Mouse (Mus musculus) heart, postnatal 14 days (tissue): ENCODE data around the gene Cdc14a. TPM values are rescaled to one million over a fixed set of nuclear protein-coding genes. Genes with fewer than 3 reads are reported as not detected.

Experiments
- DNase-seq, 2 experiments: peaks; one replicate each; pipeline ENCODE4 v3.0.0; 2021 to 2022
- intact Hi-C: fragments of 180-260 bp; cut with DNase I; formaldehyde crosslinking; loops from one replicate; pipeline ENCODE4 v1.15.1; 2025
- total RNA-seq, 2 experiments: library from RNA; stranded (reverse); gene quantifications; 2 replicates each; pipeline ENCODE4 v1.2.3; 2021

Gene Cdc14a
- total RNA-seq, 2 experiments from 2014 or later: 3.8 to 4.7 TPM

DNA sequence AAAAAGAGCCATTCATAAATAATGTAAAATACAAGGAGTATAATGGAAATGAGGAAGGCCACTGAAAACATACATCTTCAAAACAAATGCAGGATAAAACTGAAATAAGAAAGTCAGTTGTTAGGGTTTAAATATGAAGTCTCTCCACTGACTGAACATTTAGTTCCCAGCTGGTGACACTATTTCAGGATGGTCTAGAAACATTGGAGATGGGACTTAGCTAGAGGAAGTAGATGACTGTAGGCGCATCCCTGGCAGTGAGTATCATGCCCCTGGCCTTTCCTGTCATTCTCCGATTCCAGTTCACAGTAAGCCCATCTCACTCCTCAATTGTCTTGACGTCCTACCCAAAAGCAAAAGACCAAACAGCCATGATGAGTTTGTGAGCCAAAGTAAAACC, 190.3 kb downstream of the Cdc14a start:
- no peak for DNase-seq
- intact Hi-C loops: no loop called here

DNA sequence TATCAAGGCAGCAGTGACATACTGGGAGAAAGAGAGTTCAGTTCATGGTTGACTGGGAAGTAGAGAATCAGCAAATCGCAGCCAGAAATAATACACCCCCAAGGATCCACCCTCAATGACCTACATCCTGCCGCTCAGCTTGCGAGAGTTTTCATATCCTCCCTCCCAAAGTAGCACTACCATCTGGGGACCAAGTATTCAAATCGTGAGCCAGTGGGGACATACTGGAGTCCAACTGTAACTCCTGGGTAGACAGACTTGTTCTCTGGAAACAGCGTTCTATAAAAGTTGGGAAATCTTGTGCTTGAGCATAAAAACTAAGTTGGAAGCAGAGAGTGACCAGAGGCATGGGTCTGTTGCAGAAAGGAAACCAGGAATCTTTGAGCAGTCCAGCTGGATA, 191.1 kb downstream of the Cdc14a start:
- intact Hi-C loops: no loop called here

DNA sequence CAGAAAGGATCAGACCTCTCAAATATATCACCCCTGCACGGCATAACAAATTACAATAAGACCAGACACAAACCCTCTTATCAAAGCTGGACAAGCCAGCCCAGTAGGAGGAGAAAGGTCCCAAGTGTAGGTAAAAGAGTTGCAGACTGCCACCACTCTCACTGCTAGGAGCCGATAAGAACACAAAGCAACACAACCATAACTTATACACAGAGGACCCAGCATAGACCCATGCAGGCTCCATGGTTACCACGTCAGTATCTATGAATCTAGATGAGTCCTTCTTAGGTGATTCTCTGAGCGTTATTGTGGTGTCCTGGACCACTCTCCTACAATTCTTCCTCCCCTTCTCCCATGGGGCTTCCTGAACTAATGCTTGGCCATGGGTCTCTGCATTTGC, 194.5 kb downstream of the Cdc14a start:
- intact Hi-C loops: no loop called here

More for the DNA sequence above, 191.1 kb downstream of the Cdc14a start:
- no peak for DNase-seq

DNA sequence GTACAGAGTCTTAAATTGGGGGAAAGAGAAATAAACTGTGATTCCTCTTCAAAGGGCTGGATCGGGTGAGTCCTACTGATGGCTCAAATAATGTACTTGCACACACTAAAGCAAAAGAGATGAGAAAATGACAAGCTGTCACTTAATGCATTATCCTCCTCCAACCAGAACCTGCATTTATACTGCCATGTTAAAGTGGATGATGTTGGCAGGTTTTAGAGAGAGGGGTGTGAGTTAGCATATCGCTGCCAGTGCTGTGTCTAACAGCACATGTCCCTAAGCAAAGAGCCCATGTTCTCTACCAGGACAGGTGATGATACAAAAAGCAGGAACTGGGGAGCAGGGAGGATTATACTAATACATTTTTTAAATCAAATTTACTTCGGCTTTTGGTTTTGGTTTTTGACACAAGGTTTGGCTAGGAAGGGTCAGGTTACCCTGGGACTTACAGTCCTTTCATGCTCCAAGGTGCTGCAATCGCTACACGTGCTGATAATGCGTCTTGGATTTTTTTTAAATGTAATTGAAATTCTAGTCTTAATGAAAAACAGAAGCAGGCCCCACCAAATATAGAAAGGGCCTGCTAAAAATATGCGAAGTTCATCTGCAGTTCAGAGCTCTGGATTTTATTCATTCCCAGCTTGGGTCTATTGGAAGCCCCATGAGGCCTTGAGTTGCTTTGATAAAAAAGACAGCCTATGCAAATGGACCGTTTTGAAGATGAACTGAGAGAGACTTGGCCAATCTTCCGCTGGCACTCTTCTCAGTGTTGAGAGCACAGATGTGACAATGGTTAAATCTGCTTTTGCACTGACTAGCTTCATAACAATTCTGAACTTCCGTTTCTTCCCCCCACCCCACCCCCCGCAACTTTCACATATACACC, 195.2 kb downstream of the Cdc14a start:
- intact Hi-C loops: no loop called here
- DNase-seq: no peak

More for the DNA sequence above, 194.5 kb downstream of the Cdc14a start:
- no peak for DNase-seq

DNA sequence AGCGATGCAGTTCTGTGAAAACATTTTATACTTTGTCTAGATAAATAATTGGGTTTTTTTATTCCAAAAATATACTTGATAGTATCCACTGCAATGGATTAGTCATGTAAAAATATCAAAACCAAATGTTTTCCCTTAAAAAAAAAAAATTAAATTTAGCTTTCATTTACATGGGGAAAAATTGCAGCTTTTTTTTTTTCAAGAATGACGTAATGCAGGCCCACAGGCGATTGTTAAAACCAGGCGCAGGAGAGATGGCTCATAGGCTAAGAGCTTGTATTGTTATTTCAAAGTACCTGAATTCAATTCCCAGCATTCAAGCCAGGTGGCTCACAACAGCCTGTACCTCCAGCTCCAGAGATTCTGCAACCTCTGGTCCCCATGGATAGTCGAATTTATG, 196.4 kb downstream of the Cdc14a start:
- DNase-seq: no peak
- intact Hi-C loops: no loop called here

DNA sequence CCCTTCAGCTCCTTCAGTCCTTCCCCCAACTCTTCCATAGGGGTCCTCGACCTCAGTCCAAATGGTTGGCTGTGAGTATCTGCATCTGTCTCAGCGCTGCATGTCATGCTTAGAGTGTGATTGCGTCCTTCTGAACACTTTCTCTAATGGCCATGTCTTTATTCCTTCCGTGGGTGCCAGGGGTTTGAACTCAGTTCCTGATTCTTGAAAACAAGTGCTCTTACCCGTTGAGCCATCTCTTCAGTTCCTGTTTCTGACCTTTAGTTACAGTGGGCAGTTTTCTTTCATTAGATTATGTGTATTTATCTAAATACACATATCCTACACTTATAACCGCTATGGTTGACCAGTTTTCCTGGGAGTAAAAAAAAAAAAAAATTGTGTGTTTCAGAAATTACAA, 196.9 kb downstream of the Cdc14a start:
- intact Hi-C loops: no loop called here
- DNase-seq: no peak

Other genes with a start within 250 kb of the Cdc14a start
- gene Gpr88, start 170.5 kb downstream of the Cdc14a start, total RNA-seq: under 1 TPM; 0.10 to 0.12 TPM
- gene Rtca, start 84.2 kb upstream of the Cdc14a start, total RNA-seq: 10 to 100 TPM; 21.4 to 22.9 TPM
- 10 to 100 TPM; 26.9 to 33.8 TPM for gene Dbt, start 89.0 kb upstream of the Cdc14a start, total RNA-seq
- 10 to 100 TPM; 72.4 to 73.3 TPM for gene Lrrc39, start 138.9 kb upstream of the Cdc14a start, total RNA-seq
- gene Sass6, start 170.9 kb upstream of the Cdc14a start, total RNA-seq: 1 to 10 TPM; 2.9 to 3.1 TPM
- gene Trmt13, start 190.6 kb upstream of the Cdc14a start, total RNA-seq: 1 to 10 TPM; 6.3 TPM
- gene Mfsd14a, start 238.6 kb upstream of the Cdc14a start, total RNA-seq: 10 to 100 TPM; 26.2 to 26.3 TPM